Comparison of ENCODE assay signal across 9 mouse cellular contexts in the genomic region with DNA sequence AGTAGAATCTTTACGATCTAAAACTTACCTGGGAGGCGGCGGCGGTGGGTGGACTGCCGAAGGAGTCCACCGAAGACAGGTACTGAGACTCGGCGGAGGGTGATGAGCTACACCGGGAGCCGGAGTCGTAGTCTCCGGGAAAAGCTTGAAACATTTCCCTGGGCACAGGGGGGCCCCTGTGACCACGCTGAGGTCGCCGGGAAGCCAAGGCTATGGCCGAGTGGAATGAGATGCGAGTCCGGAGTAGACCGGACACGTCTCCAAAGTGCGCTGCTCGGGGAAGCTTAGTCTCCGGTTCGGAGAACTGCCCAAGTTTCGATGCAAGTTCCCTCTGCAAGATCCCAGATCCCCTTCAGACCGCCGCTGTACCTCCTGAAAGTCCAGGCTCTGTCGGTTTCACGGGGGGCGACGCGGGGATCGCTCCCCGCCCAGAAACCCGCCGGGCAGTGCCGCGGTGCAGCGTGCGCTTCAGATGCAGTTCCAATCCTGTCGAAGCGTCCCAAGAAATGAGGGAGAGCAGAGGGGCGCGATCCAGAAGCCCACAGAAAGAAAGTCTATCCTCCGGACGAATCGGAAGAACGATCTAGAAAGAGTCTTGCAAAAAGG. TPM values are rescaled to one million over a fixed set of nuclear protein-coding genes. Genes with fewer than 3 reads are reported as not detected.
DNase-seq lines count a peak whose midpoint lies in the region; ATAC-seq lines count a peak whose summit lies in the region.
"Had no signal": no experiment of that assay in that cellular context is flagged by ENCODE, and none has a peak within 500 bp of the region (broad histone marks: within the 10 kb centered on the region; RNA-seq: fewer than 3 reads in every experiment).

No protein-coding gene starts in this region.

- no peak overlapping the region for H3K27ac ChIP-seq in forebrain, embryonic 16.5 days (ENCODE audit: low read length)
- H3K27ac ChIP-seq in liver, embryonic 12.5 days: no peak overlapping the region

- ATAC-seq in erythroblast, adult 5-6 weeks (replicated peaks; ENCODE audit: low FRiP score, poor library complexity, severe bottlenecking): no peak
- no peak for ATAC-seq in forebrain, embryonic 16.5 days
- ATAC-seq in liver, embryonic 12.5 days: no peak

- 1% methylated on average over 48 of the region's 48 CpGs for WGBS in forebrain, embryonic 16.5 days
- 1% methylated on average over 48 of the region's 48 CpGs for WGBS in liver, embryonic 12.5 days (ENCODE audit: insufficient replicate concordance)

- peak overlapping the region; percentile 66 for H3K4me3 ChIP-seq in erythroblast, embryonic 14.5 days (replicated peaks)
- peak overlapping the region; percentile 71 for H3K4me3 ChIP-seq in forebrain, embryonic 16.5 days (replicated peaks; ENCODE audit: low read length)
- peak overlapping the region; percentile 72 for H3K4me3 ChIP-seq in liver, embryonic 12.5 days

- no peaks in the 10 kb centered on the region for H3K36me3 ChIP-seq in erythroblast, embryonic 14.5 days (ENCODE audit: control insufficient read depth)
- no peaks in the 10 kb centered on the region for H3K36me3 ChIP-seq in forebrain, embryonic 16.5 days (ENCODE audit: control insufficient read depth, insufficient read depth)
- H3K36me3 ChIP-seq in liver, embryonic 12.5 days: no peaks in the 10 kb centered on the region

- H3K9ac ChIP-seq in forebrain, embryonic 16.5 days (replicated peaks; ENCODE audit: low read depth, low read length): 0 out of 2 replicates have a peak overlapping the region, but pooled peaks have one; percentile 25
- H3K9ac ChIP-seq in liver, embryonic 12.5 days: peak overlapping the region; percentile 64

- peaks cover 78% of the 10 kb centered on the region for H3K27me3 ChIP-seq in erythroblast, embryonic 14.5 days (ENCODE audit: control insufficient read depth)
- peaks cover 41% of the 10 kb centered on the region for H3K27me3 ChIP-seq in forebrain, embryonic 16.5 days (replicated peaks; ENCODE audit: control insufficient read depth, insufficient read depth, low read length)
- peaks cover 84% of the 10 kb centered on the region for H3K27me3 ChIP-seq in liver, embryonic 12.5 days (replicated peaks)
- H3K27me3 ChIP-seq: Patski had no signal

- peaks cover 34% of the 10 kb centered on the region for H3K4me1 ChIP-seq in erythroblast, embryonic 14.5 days (ENCODE audit: control insufficient read depth)
- H3K4me1 ChIP-seq in forebrain, embryonic 16.5 days (replicated peaks; ENCODE audit: control insufficient read depth, insufficient read depth, low read length): peaks cover 30% of the 10 kb centered on the region
- peaks cover 38% of the 10 kb centered on the region for H3K4me1 ChIP-seq in liver, embryonic 12.5 days

- H3K4me2 ChIP-seq in forebrain, embryonic 16.5 days (ENCODE audit: low read length): peak overlapping the region; percentile 99
- peak overlapping the region; percentile 99 for H3K4me2 ChIP-seq in liver, embryonic 12.5 days

- peaks cover 3% of the 10 kb centered on the region; the same call in 1 of the 2 replicates for H3K9me3 ChIP-seq in erythroblast, embryonic 14.5 days (ENCODE audit: control insufficient read depth, low read length)
- H3K9me3 ChIP-seq in forebrain, embryonic 16.5 days (ENCODE audit: control insufficient read depth, low read length): no peaks in the 10 kb centered on the region
- no peaks in the 10 kb centered on the region for H3K9me3 ChIP-seq in liver, embryonic 12.5 days (replicated peaks)

- peak; percentile 61 for DNase-seq in CD4-positive helper T cell, adult 2 months (ENCODE audit: low read depth, low spot score)
- DNase-seq in Muller cell, postnatal 12 days (ENCODE audit: inconsistent ontology term): no peak
- no peak for DNase-seq in frontal cortex, adult 2 months (ENCODE audit: extremely low spot score in 1 of 2, low spot score in 1 of 2)
- no peak for DNase-seq in spleen, postnatal 36 days (ENCODE audit: low spot score in 2 of 2)

RNA-seq across cellular contexts. Expression of a gene that starts 0.5 kb away (rescaled TPM):
- 7.8 and 8.8 TPM in 2 replicates for polyA plus RNA-seq in erythroblast, embryonic 14.5 days (2012)
- total RNA-seq in erythroblast, adult 5-6 weeks (2015; ENCODE audit: low replicate concordance): 2.9 and 3.1 TPM in 2 replicates
- 2.2 and 3.8 TPM in 2 replicates for total RNA-seq in erythroblast, adult 5-6 weeks (2017; ENCODE audit: low replicate concordance)
- 0.05 and 0.10 TPM in 2 replicates for polyA plus RNA-seq in forebrain, embryonic 16.5 days (2015; fragmentation: Nextera tagmentation; extraction: Ambion mirVana)
- 0.04 and 0.05 TPM in 2 replicates for polyA plus RNA-seq in liver, embryonic 12.5 days (2016; fragmentation: Nextera tagmentation; extraction: Ambion mirVana)
- polyA plus RNA-seq in frontal cortex, adult 2 months (2012; rRNA removed): 6.3 and 22.4 TPM in 2 replicates

RNA-seq across cellular contexts. Expression of a gene that starts 27.0 kb away (rescaled TPM):
- 0.29 and 0.44 TPM in 2 replicates for polyA plus RNA-seq in erythroblast, embryonic 14.5 days (2012)
- total RNA-seq in erythroblast, adult 5-6 weeks (2015; ENCODE audit: low replicate concordance): not detected in 2 replicates
- total RNA-seq in erythroblast, adult 5-6 weeks (2017; ENCODE audit: low replicate concordance): not detected in 2 replicates
- polyA plus RNA-seq in forebrain, embryonic 16.5 days (2015; fragmentation: Nextera tagmentation; extraction: Ambion mirVana): 127 and 128 TPM in 2 replicates
- polyA plus RNA-seq in liver, embryonic 12.5 days (2016; fragmentation: Nextera tagmentation; extraction: Ambion mirVana): 5.1 and 5.6 TPM in 2 replicates
- 128 and 135 TPM in 2 replicates for polyA plus RNA-seq in frontal cortex, adult 2 months (2012; rRNA removed)

RNA-seq across cellular contexts. Expression of a gene that starts 29.5 kb away (rescaled TPM):
- not detected in 2 replicates for polyA plus RNA-seq in erythroblast, embryonic 14.5 days (2012)
- not detected in 2 replicates for total RNA-seq in erythroblast, adult 5-6 weeks (2015; ENCODE audit: low replicate concordance)
- not detected in 2 replicates for total RNA-seq in erythroblast, adult 5-6 weeks (2017; ENCODE audit: low replicate concordance)
- polyA plus RNA-seq in forebrain, embryonic 16.5 days (2015; fragmentation: Nextera tagmentation; extraction: Ambion mirVana): 0.39 and 0.61 TPM in 2 replicates
- not detected in 2 replicates for polyA plus RNA-seq in liver, embryonic 12.5 days (2016; fragmentation: Nextera tagmentation; extraction: Ambion mirVana)
- polyA plus RNA-seq in frontal cortex, adult 2 months (2012; rRNA removed): 0.48 and 0.62 TPM in 2 replicates

RNA-seq across cellular contexts. Expression of a gene that starts 35.2 kb away (rescaled TPM):
- polyA plus RNA-seq in erythroblast, embryonic 14.5 days (2012): 3.4 and 3.6 TPM in 2 replicates
- total RNA-seq in erythroblast, adult 5-6 weeks (2015; ENCODE audit: low replicate concordance): 8.6 and 8.8 TPM in 2 replicates
- total RNA-seq in erythroblast, adult 5-6 weeks (2017; ENCODE audit: low replicate concordance): 4.6 and 5.2 TPM in 2 replicates
- polyA plus RNA-seq in forebrain, embryonic 16.5 days (2015; fragmentation: Nextera tagmentation; extraction: Ambion mirVana): 79.3 and 85.9 TPM in 2 replicates
- 25.8 and 31.5 TPM in 2 replicates for polyA plus RNA-seq in liver, embryonic 12.5 days (2016; fragmentation: Nextera tagmentation; extraction: Ambion mirVana)
- polyA plus RNA-seq in frontal cortex, adult 2 months (2012; rRNA removed): 49.9 and 53.6 TPM in 2 replicates

RNA-seq across cellular contexts. Expression of a gene that starts 37.8 kb away (rescaled TPM):
- 17.7 TPM in 2 replicates for polyA plus RNA-seq in erythroblast, embryonic 14.5 days (2012)
- 34.6 and 35.9 TPM in 2 replicates for total RNA-seq in erythroblast, adult 5-6 weeks (2015; ENCODE audit: low replicate concordance)
- total RNA-seq in erythroblast, adult 5-6 weeks (2017; ENCODE audit: low replicate concordance): 32.5 and 56.6 TPM in 2 replicates
- 38.0 and 40.3 TPM in 2 replicates for polyA plus RNA-seq in forebrain, embryonic 16.5 days (2015; fragmentation: Nextera tagmentation; extraction: Ambion mirVana)
- polyA plus RNA-seq in liver, embryonic 12.5 days (2016; fragmentation: Nextera tagmentation; extraction: Ambion mirVana): 61.1 and 61.5 TPM in 2 replicates
- polyA plus RNA-seq in frontal cortex, adult 2 months (2012; rRNA removed): 22.2 and 24.9 TPM in 2 replicates

Comparison
In these comparisons a context has a peak if more than half of its experiments do, and no peak if none do; other contexts are left out.
1. RNA of a gene that starts 27.0 kb away (polyA plus RNA-seq): 127 to 128 TPM in forebrain, embryonic 16.5 days and 128 to 135 TPM in frontal cortex, adult 2 months; 5.1 to 5.6 TPM in liver, embryonic 12.5 days and 0.29 to 0.44 TPM in erythroblast, embryonic 14.5 days; every median in the first group is over 10 times any median in the second.
2. Peak in every context shown above with its lines, with median percentiles within 50 percentile points of each other: H3K4me3 ChIP-seq.